Mouse (Mus musculus) limb, embryonic 14.5 days (tissue): ENCODE results near the gene Slc15a3. TPM values are rescaled to one million over a fixed set of nuclear protein-coding genes. Genes with fewer than 3 reads are reported as not detected.

ENCODE experiments used
- ATAC-seq: fragments of 200-750 bp; cut with Nextera tagmentation; 2 replicates; pipeline ENCODE4 v1.8.0; 2017; ENCODE audit warnings: low read depth, moderate number of reproducible peaks, moderate TSS enrichment; ENCODE audit not compliant: low FRiP score
- DNase-seq: peaks from one replicate; pipeline ENCODE4 v3.0.0-alpha.2; 2015; ENCODE audit warnings: low spot score
- H3K27ac ChIP-seq: fragments of 300-500 bp; sonication (generic); replicated peaks from 2 replicates; pipeline ENCODE4 v1.5.1; 2014; ENCODE audit warnings: low read depth, mild to moderate bottlenecking, low read length, moderate library complexity, mixed read lengths
- H3K27me3 ChIP-seq: fragments of 300-500 bp; sonication (generic); 2 replicates; pipeline ENCODE4 v1.6.1; 2014; ENCODE audit warnings: low read length, mixed read lengths; ENCODE audit not compliant: control insufficient read depth, insufficient read depth
- H3K36me3 ChIP-seq: fragments of 300-500 bp; sonication (generic); 2 replicates; pipeline ENCODE4 v1.6.1; 2014; ENCODE audit warnings: mild to moderate bottlenecking, low read length, moderate library complexity, mixed read lengths; ENCODE audit not compliant: control insufficient read depth, insufficient read depth
- H3K4me1 ChIP-seq: fragments of 300-500 bp; sonication (generic); 2 replicates; pipeline ENCODE4 v1.6.1; 2014; ENCODE audit warnings: antibody characterized with exemption, low read length, mixed read lengths; ENCODE audit not compliant: control insufficient read depth, insufficient read depth
- H3K4me2 ChIP-seq: fragments of 300-500 bp; sonication (generic); replicated peaks from 2 replicates; pipeline ENCODE4 v1.6.1; 2014; ENCODE audit warnings: low read depth, mild to moderate bottlenecking, low read length, moderate library complexity; ENCODE audit not compliant: severe bottlenecking
- H3K4me3 ChIP-seq: fragments of 300-500 bp; sonication (generic); replicated peaks from 2 replicates; pipeline ENCODE4 v1.5.1; 2014; ENCODE audit warnings: low read length
- H3K9ac ChIP-seq: fragments of 300-500 bp; sonication (generic); 2 replicates; pipeline ENCODE4 v1.6.1; 2014; ENCODE audit warnings: mild to moderate bottlenecking, low read depth, low read length, moderate library complexity; ENCODE audit not compliant: severe bottlenecking
- H3K9me3 ChIP-seq: fragments of 300-500 bp; sonication (generic); 2 replicates; pipeline ENCODE4 v1.6.1; 2016; ENCODE audit warnings: low read length; ENCODE audit not compliant: control insufficient read depth
- POLR2A ChIP-seq: fragments of 200-500 bp; IDR thresholded peaks from 2 replicates; pipeline ENCODE4 v1.8.0; 2012; ENCODE audit warnings: inconsistent platforms, mild to moderate bottlenecking, moderate library complexity, borderline replicate concordance; ENCODE audit not compliant: insufficient read depth, insufficient read length; ENCODE audit errors: extremely low read depth
- WGBS: fragments of 180-500 bp; shearing (Covaris S2); extraction: QIAGEN DNeasy Blood & Tissue Kit; methylation state at CpG from one replicate; pipeline ENCODE4 v1.1.7; 2014; 5-methylcytosine and 5-hydroxymethylcytosine counted together
- polyA plus RNA-seq, 2 experiments: library from polyadenylated mRNA; depleted of rRNA in 1 of 2; stranded (reverse) in 1 of 2; unstranded in 1 of 2; fragments of >200 nt; fragmentation: Nextera tagmentation in 1 of 2; extraction: Ambion mirVana in 1 of 2; gene quantifications; 2 replicates each; pipeline versions ENCODE4 v1.2.1 to v1.2.3; 2012 to 2014

Slc15a3 gene
- polyA plus RNA-seq (2012; rRNA removed): 1.7 and 1.9 TPM in 2 replicates
- 1.1 and 2.1 TPM in 2 replicates for polyA plus RNA-seq (2014; fragmentation: Nextera tagmentation; extraction: Ambion mirVana)

DNA sequence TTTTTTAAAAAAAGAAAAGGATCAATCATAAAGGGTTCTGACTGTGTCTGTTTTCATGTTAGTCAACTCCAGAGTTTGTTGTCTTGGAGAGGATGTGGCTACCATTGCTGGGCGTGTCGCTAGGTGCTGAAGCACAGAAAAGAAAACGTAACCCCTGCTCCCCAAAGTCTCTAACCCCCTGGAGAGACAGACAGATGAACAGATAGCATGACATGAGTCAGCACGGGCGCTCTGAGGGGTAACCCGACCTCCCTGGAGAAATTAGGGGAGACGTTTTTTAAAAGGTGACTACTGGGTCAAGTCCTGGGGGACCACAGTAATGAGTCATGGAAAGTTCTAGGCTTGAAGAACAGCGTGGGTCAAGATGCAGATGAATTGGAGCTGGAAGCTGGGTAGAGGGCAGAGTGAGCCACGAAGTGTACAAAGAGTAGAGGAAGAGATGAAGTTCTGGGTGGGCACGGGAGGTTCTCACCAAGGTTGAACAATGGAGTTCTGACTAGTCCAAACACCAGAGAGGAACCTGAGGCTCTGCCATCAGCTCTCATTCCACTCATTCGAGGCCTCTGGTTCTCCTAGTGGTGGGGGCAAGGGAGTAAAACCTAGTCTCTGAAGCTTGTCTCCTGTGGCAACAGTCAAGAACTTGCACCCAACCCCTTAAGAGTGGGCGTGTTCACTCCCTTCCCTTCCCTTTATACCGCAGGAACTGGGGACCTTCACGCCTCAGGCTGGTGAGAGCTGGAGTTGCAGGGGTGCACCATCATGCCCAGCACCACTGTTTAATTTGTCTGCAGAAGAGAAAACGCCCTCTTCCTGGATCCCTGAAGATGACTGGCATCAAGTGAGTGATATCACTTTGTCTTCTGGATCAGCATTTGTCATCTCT lies at the start of gene Slc15a3:
Gene Slc15a3, plus strand, starts transcription at position 718 of the 883 bp plus-strand sequence.
- H3K9ac ChIP-seq: no peak within 1 kb of the TSS
- H3K36me3 ChIP-seq: no peaks in the 10 kb centered on the region
- H3K27ac ChIP-seq: no peak within 1 kb of the TSS
- no peaks in the 10 kb centered on the region for H3K27me3 ChIP-seq
- no peaks in the 10 kb centered on the region for H3K4me1 ChIP-seq
- no peak for TF ChIP-seq POLR2A
- 77% methylated on average over 15 of the region's 15 CpGs for WGBS
- H3K4me3 ChIP-seq: no peak within 1 kb of the TSS
- no peak within 1 kb of the TSS for H3K4me2 ChIP-seq
- DNase-seq (no peak), ATAC-seq (no peak)
- H3K9me3 ChIP-seq: no peaks in the 10 kb centered on the region

DNA sequence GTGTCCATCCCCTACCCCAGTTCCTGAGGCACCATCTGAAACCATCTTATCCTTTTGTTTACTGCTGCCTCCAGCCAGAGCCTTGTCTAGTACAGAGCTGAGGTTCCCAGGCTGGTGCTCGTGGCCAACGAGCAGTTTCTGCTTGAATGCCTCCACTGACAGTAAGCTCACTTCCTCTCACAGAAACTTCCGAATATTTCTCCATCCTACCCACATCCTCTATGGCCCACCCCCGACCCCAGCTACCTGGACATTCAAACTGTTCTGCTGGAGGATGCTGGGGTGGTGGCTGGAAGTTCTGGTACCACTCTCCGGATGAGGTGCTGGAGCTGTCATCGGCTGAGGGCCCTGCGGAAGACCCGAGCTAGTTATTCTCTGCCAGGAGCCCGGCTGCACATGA lies 49.2 kb upstream of the Slc15a3 start:
- Histone ChIP-seq H3K4me3 (no peak overlapping the region), H3K27ac (no peak overlapping the region), H3K9ac (no peak overlapping the region), H3K4me2 (no peak overlapping the region), H3K4me1 (no peaks in the 10 kb centered on the region), H3K36me3 (no peaks in the 10 kb centered on the region), H3K9me3 (no peaks in the 10 kb centered on the region), H3K27me3 (no peaks in the 10 kb centered on the region)
- DNase-seq (no peak), ATAC-seq (no peak)
- WGBS: 77% methylated on average over 9 of the region's 9 CpGs
- TF ChIP-seq POLR2A: no peak

DNA sequence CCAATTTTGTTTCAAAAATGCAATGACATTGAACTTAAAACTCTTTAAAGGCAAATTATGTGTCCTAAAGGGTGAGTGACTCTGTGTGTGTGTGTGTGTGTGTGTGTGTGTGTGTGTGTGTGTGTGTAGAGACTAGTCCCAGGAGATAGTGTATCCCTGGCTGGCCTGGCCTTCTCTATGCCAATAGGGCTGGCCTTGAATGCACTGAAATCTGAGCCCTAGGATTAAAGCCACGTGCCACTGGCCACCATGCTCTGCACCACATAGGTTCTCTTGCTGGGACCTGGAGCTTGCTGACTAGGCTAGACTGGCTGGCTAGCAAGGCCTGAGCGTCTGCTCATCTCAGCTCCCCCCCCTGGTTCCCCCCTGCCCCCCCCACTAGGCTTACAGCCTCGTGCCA lies 46.5 kb upstream of the Slc15a3 start:
- Histone ChIP-seq H3K9me3 (no peaks in the 10 kb centered on the region), H3K4me3 (no peak overlapping the region), H3K9ac (no peak overlapping the region), H3K36me3 (no peaks in the 10 kb centered on the region), H3K27ac (no peak overlapping the region), H3K4me1 (no peaks in the 10 kb centered on the region), H3K27me3 (no peaks in the 10 kb centered on the region), H3K4me2 (no peak overlapping the region)
- ATAC-seq (no peak), DNase-seq (no peak)
- 33% methylated on average over 3 of the region's 3 CpGs for WGBS
- no peak for TF ChIP-seq POLR2A

DNA sequence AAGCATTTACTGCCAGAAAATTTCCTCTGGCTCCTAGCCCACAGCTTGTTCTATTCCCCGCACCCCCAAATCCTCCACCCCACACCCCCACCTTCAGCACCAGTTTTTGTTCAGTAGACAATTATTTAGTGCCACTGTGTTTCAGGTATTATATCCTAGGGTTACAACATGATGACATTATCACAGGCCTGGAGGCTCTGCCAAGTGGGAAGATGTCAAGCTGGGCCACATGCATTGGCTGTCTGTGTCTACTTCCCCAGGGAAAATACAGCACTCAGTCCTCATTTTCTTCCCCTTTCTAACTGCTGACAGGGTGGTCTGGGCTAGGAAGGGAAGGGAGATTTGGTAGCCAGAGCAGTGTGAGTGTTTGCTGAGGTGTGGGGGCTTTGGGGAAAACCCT lies 44.6 kb upstream of the Slc15a3 start:
- Histone ChIP-seq H3K9me3 (no peaks in the 10 kb centered on the region), H3K4me3 (no peak overlapping the region), H3K27ac (no peak overlapping the region), H3K9ac (no peak overlapping the region), H3K4me2 (no peak overlapping the region), H3K36me3 (no peaks in the 10 kb centered on the region), H3K4me1 (no peaks in the 10 kb centered on the region), H3K27me3 (no peaks in the 10 kb centered on the region)
- WGBS: 84% methylated on average over 1 of the region's 1 CpGs
- TF ChIP-seq POLR2A: no peak
- DNase-seq (no peak), ATAC-seq (no peak)

DNA sequence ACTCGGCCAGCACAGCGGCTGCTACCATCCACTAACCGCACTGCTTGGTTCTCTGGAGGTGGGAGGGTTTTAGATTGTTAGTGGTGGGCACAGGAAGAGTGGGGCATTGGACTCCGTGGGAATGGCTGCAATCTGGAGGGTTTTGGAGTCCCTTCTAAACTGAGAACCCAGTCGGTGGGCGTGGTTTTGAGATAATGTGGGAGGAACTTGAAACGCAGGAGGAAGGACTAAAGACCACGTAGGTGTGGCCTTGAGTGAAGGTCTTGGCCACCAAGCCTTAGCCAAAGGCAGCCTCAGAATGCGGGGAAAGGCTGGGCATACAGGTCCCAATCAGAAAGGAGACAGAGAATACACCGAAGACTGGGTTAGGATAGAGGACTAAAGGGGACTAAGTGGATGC lies 41.0 kb upstream of the Slc15a3 start:
- Histone ChIP-seq H3K27me3 (no peaks in the 10 kb centered on the region), H3K36me3 (no peaks in the 10 kb centered on the region), H3K27ac (no peak overlapping the region), H3K4me1 (no peaks in the 10 kb centered on the region), H3K4me3 (no peak overlapping the region), H3K4me2 (no peak overlapping the region), H3K9ac (no peak overlapping the region), H3K9me3 (no peaks in the 10 kb centered on the region)
- DNase-seq (no peak), ATAC-seq (no peak)
- 71% methylated on average over 10 of the region's 10 CpGs for WGBS
- TF ChIP-seq POLR2A: no peak
